Mouse (Mus musculus) neural tube, embryonic 15.5 days (tissue): ENCODE measurements around the gene Ltbp1. TPM values are rescaled to one million over a fixed set of nuclear protein-coding genes. Genes with fewer than 3 reads are reported as not detected.

Experiments
- ATAC-seq: fragments of 200-750 bp; cut with Nextera tagmentation; 2 replicates; pipeline ENCODE4 v1.8.0; 2017; ENCODE audit warnings: mild to moderate bottlenecking, moderate TSS enrichment, moderate library complexity; ENCODE audit not compliant: low FRiP score
- H3K27ac ChIP-seq: fragments of 300-500 bp; sonication (generic); replicated peaks from 2 replicates; pipeline ENCODE4 v1.5.1; 2015; ENCODE audit warnings: mild to moderate bottlenecking, inconsistent platforms
- H3K27me3 ChIP-seq: fragments of 300-500 bp; sonication (generic); replicated peaks from 2 replicates; pipeline ENCODE4 v1.6.1; 2015; ENCODE audit warnings: inconsistent platforms
- H3K36me3 ChIP-seq: fragments of 300-500 bp; sonication (generic); 2 replicates; pipeline ENCODE4 v1.6.1; 2015; ENCODE audit warnings: inconsistent platforms
- H3K4me1 ChIP-seq: fragments of 300-500 bp; sonication (generic); 2 replicates; pipeline ENCODE4 v1.6.1; 2015; ENCODE audit warnings: inconsistent platforms
- H3K4me2 ChIP-seq: fragments of 300-500 bp; sonication (generic); 2 replicates; pipeline ENCODE4 v1.6.1; 2015; ENCODE audit warnings: inconsistent platforms, mild to moderate bottlenecking, moderate library complexity
- H3K4me3 ChIP-seq: fragments of 300-500 bp; sonication (generic); replicated peaks from 2 replicates; pipeline ENCODE4 v1.5.1; 2015; ENCODE audit warnings: mild to moderate bottlenecking, inconsistent platforms
- H3K9ac ChIP-seq: fragments of 300-500 bp; sonication (generic); replicated peaks from 2 replicates; pipeline ENCODE4 v1.6.1; 2015; ENCODE audit warnings: mild to moderate bottlenecking, inconsistent platforms
- H3K9me3 ChIP-seq: fragments of 300-500 bp; sonication (generic); replicated peaks from 2 replicates; pipeline ENCODE4 v1.6.1; 2016; ENCODE audit warnings: inconsistent platforms
- WGBS: fragments of 180-500 bp; shearing (Covaris S2); methylation state at CpG from one replicate; pipeline ENCODE4 v1.1.7; 2015; ENCODE audit warnings: mixed read lengths; 5-methylcytosine and 5-hydroxymethylcytosine counted together
- polyA plus RNA-seq: library from polyadenylated mRNA; unstranded; fragments of >200 nt; fragmentation: Nextera tagmentation; extraction: Ambion mirVana; gene quantifications from 2 replicates; pipeline ENCODE4 v1.2.1, GENCODE M21; 2015

The Ltbp1 gene
- polyA plus RNA-seq, 1 experiment from 2014 or later: 3.6 TPM

GRCm38 (mm10) chr17:75005685-75006680, 615 bp downstream of the Ltbp1 start:
- under 1% methylated on average over 75 of the region's 94 CpGs for WGBS
- ATAC-seq: peak; percentile 76
- H3K27ac ChIP-seq: peak overlapping the region; percentile 29

GRCm38 (mm10) chr17:75010955-75011354, 5.6 kb downstream of the Ltbp1 start:
- Histone ChIP-seq H3K36me3 (no peaks in the 10 kb centered on the region), H3K27me3 (no peaks in the 10 kb centered on the region), H3K4me3 (no peak overlapping the region), H3K9me3 (no peaks in the 10 kb centered on the region), H3K4me2 (no peak overlapping the region), H3K9ac (no peak overlapping the region), H3K4me1 (peaks cover 18% of the 10 kb centered on the region), H3K27ac (no peak overlapping the region)
- 88% methylated on average over 6 of the region's 6 CpGs for WGBS
- ATAC-seq: no peak

More at GRCm38 (mm10) chr17:75005685-75006680, 615 bp downstream of the Ltbp1 start:
- Histone ChIP-seq H3K4me2 (peak overlapping the region; percentile 97), H3K4me1 (peaks cover 10% of the 10 kb centered on the region), H3K4me3 (peak overlapping the region; percentile 72), H3K9ac (peak overlapping the region; percentile 57), H3K36me3 (no peaks in the 10 kb centered on the region), H3K9me3 (no peaks in the 10 kb centered on the region), H3K27me3 (peaks cover 6% of the 10 kb centered on the region)

GRCm38 (mm10) chr17:75013211-75013610, 7.8 kb downstream of the Ltbp1 start:
- Histone ChIP-seq H3K36me3 (no peaks in the 10 kb centered on the region), H3K4me3 (no peak overlapping the region), H3K27me3 (no peaks in the 10 kb centered on the region), H3K4me1 (0 out of 2 replicates have a peak, but pooled peaks cover 7% of the 10 kb centered on the region), H3K9me3 (no peaks in the 10 kb centered on the region), H3K4me2 (no peak overlapping the region), H3K27ac (no peak overlapping the region), H3K9ac (no peak overlapping the region)
- WGBS: 45% methylated on average over 4 of the region's 4 CpGs
- no peak for ATAC-seq

GRCm38 (mm10) chr17:75013868-75014267, 8.5 kb downstream of the Ltbp1 start:
- 0 out of 2 replicates have a peak, but pooled peaks cover 7% of the 10 kb centered on the region for H3K4me1 ChIP-seq

GRCm38 (mm10) chr17:75014601-75015356, 9.4 kb downstream of the Ltbp1 start:
- H3K4me1 ChIP-seq: peaks cover 11% of the 10 kb centered on the region
- no peaks in the 10 kb centered on the region for H3K9me3 ChIP-seq
- H3K4me3 ChIP-seq: no peak overlapping the region
- no peaks in the 10 kb centered on the region for H3K27me3 ChIP-seq
- H3K36me3 ChIP-seq: no peaks in the 10 kb centered on the region
- no peak for ATAC-seq
- H3K9ac ChIP-seq: no peak overlapping the region
- WGBS: 65% methylated on average over 24 of the region's 24 CpGs
- H3K4me2 ChIP-seq: no peak overlapping the region
- no peak overlapping the region for H3K27ac ChIP-seq

More at GRCm38 (mm10) chr17:75013868-75014267, 8.5 kb downstream of the Ltbp1 start:
- H3K4me3 ChIP-seq: no peak overlapping the region
- H3K9me3 ChIP-seq: no peaks in the 10 kb centered on the region
- H3K27me3 ChIP-seq: no peaks in the 10 kb centered on the region
- H3K4me2 ChIP-seq: no peak overlapping the region
- ATAC-seq: no peak
- WGBS: 50% methylated on average over 10 of the region's 10 CpGs
- H3K27ac ChIP-seq: no peak overlapping the region
- no peaks in the 10 kb centered on the region for H3K36me3 ChIP-seq
- no peak overlapping the region for H3K9ac ChIP-seq

GRCm38 (mm10) chr17:75015546-75015945, 10.2 kb downstream of the Ltbp1 start:
- Histone ChIP-seq H3K4me1 (peaks cover 15% of the 10 kb centered on the region), H3K4me2 (no peak overlapping the region), H3K27me3 (no peaks in the 10 kb centered on the region), H3K9ac (no peak overlapping the region), H3K27ac (no peak overlapping the region), H3K9me3 (no peaks in the 10 kb centered on the region), H3K4me3 (no peak overlapping the region), H3K36me3 (no peaks in the 10 kb centered on the region)
- 94% methylated on average over 6 of the region's 6 CpGs for WGBS
- ATAC-seq: no peak

- no peak overlapping the region for H3K4me2 ChIP-seq
- no peak overlapping the region for H3K4me3 ChIP-seq
- no peaks in the 10 kb centered on the region for H3K36me3 ChIP-seq
- H3K27ac ChIP-seq: no peak overlapping the region
- no peak for ATAC-seq
- 65% methylated on average over 7 of the region's 7 CpGs for WGBS
- H3K4me1 ChIP-seq: peaks cover 15% of the 10 kb centered on the region
- H3K27me3 ChIP-seq: no peaks in the 10 kb centered on the region
- no peaks in the 10 kb centered on the region for H3K9me3 ChIP-seq
- H3K9ac ChIP-seq: no peak overlapping the region
Observed at GRCm38 (mm10) chr17:75017423-75017822, 12.1 kb downstream of the Ltbp1 start.

GRCm38 (mm10) chr17:75018142-75018541, 12.8 kb downstream of the Ltbp1 start:
- 85% methylated on average over 5 of the region's 5 CpGs for WGBS
- ATAC-seq: no peak
- Histone ChIP-seq H3K27me3 (no peaks in the 10 kb centered on the region), H3K4me3 (no peak overlapping the region), H3K4me2 (no peak overlapping the region), H3K27ac (no peak overlapping the region), H3K9ac (no peak overlapping the region), H3K9me3 (no peaks in the 10 kb centered on the region), H3K4me1 (peaks cover 15% of the 10 kb centered on the region), H3K36me3 (no peaks in the 10 kb centered on the region)

- Histone ChIP-seq H3K9me3 (no peaks in the 10 kb centered on the region), H3K4me2 (peak overlapping the region; percentile 13), H3K27ac (no peak overlapping the region), H3K4me1 (peaks cover 7% of the 10 kb centered on the region), H3K36me3 (no peaks in the 10 kb centered on the region), H3K9ac (no peak overlapping the region), H3K27me3 (no peaks in the 10 kb centered on the region), H3K4me3 (no peak overlapping the region)
- no peak for ATAC-seq
- 13% methylated on average over 7 of the region's 7 CpGs for WGBS
Observed at GRCm38 (mm10) chr17:75020026-75020425, 14.7 kb downstream of the Ltbp1 start.

GRCm38 (mm10) chr17:75020619-75021018, 15.3 kb downstream of the Ltbp1 start:
- no peaks in the 10 kb centered on the region for H3K27me3 ChIP-seq
- ATAC-seq: no peak
- H3K4me2 ChIP-seq: no peak overlapping the region
- no peak overlapping the region for H3K9ac ChIP-seq
- 80% methylated on average over 3 of the region's 3 CpGs for WGBS
- H3K4me1 ChIP-seq: peaks cover 7% of the 10 kb centered on the region
- H3K4me3 ChIP-seq: no peak overlapping the region
- no peaks in the 10 kb centered on the region for H3K36me3 ChIP-seq
- H3K9me3 ChIP-seq: no peaks in the 10 kb centered on the region
- no peak overlapping the region for H3K27ac ChIP-seq

- Histone ChIP-seq H3K4me2 (no peak overlapping the region), H3K4me3 (no peak overlapping the region), H3K4me1 (peaks cover 4% of the 10 kb centered on the region; the same call in 1 of the 2 replicates), H3K27me3 (no peaks in the 10 kb centered on the region), H3K9me3 (no peaks in the 10 kb centered on the region), H3K9ac (no peak overlapping the region), H3K36me3 (no peaks in the 10 kb centered on the region), H3K27ac (no peak overlapping the region)
- no peak for ATAC-seq
- WGBS: 78% methylated on average over 12 of the region's 12 CpGs
Observed at GRCm38 (mm10) chr17:75027358-75028131, 22.2 kb downstream of the Ltbp1 start.
